Mouse (Mus musculus) embryonic facial prominence, embryonic 10.5 days (tissue): ENCODE measurements around the gene Gpr139. TPM values are rescaled to one million over a fixed set of nuclear protein-coding genes. Genes with fewer than 3 reads are reported as not detected.

Source experiments
- DNase-seq: peaks from one replicate; pipeline ENCODE4 v3.0.0-alpha.2; 2017; ENCODE audit warnings: low spot score
- H3K27ac ChIP-seq: fragments of 300-500 bp; sonication (generic); replicated peaks from 2 replicates; pipeline ENCODE4 v1.5.1; 2016; ENCODE audit warnings: mild to moderate bottlenecking
- H3K27me3 ChIP-seq: fragments of 300-500 bp; sonication (generic); replicated peaks from 2 replicates; pipeline ENCODE4 v1.6.1; 2016; ENCODE audit warnings: low read depth, mild to moderate bottlenecking; ENCODE audit not compliant: poor library complexity, severe bottlenecking
- H3K36me3 ChIP-seq: fragments of 300-500 bp; sonication (generic); replicated peaks from 2 replicates; pipeline ENCODE4 v1.6.1; 2016; ENCODE audit warnings: mild to moderate bottlenecking, moderate library complexity
- H3K4me1 ChIP-seq: fragments of 300-500 bp; sonication (generic); 2 replicates; pipeline ENCODE4 v1.6.1; 2016
- H3K4me3 ChIP-seq: fragments of 300-500 bp; sonication (generic); 2 replicates; pipeline ENCODE4 v1.5.1; 2016; ENCODE audit warnings: mild to moderate bottlenecking, moderate library complexity
- H3K9me3 ChIP-seq: fragments of 300-500 bp; sonication (generic); 2 replicates; pipeline ENCODE4 v1.6.1; 2016; ENCODE audit warnings: mild to moderate bottlenecking
- WGBS: fragments of 180-500 bp; shearing (Covaris S2); methylation state at CpG from one replicate; pipeline ENCODE4 v1.1.7; 2016; 5-methylcytosine and 5-hydroxymethylcytosine counted together
- polyA plus RNA-seq: library from polyadenylated mRNA; unstranded; fragments of >200 nt; fragmentation: Nextera tagmentation; extraction: Ambion mirVana; gene quantifications from 2 replicates; pipeline ENCODE4 v1.2.1, GENCODE M21; 2016

The Gpr139 gene
- polyA plus RNA-seq = 0.07 and 0.11 TPM in 2 replicates

DNA sequence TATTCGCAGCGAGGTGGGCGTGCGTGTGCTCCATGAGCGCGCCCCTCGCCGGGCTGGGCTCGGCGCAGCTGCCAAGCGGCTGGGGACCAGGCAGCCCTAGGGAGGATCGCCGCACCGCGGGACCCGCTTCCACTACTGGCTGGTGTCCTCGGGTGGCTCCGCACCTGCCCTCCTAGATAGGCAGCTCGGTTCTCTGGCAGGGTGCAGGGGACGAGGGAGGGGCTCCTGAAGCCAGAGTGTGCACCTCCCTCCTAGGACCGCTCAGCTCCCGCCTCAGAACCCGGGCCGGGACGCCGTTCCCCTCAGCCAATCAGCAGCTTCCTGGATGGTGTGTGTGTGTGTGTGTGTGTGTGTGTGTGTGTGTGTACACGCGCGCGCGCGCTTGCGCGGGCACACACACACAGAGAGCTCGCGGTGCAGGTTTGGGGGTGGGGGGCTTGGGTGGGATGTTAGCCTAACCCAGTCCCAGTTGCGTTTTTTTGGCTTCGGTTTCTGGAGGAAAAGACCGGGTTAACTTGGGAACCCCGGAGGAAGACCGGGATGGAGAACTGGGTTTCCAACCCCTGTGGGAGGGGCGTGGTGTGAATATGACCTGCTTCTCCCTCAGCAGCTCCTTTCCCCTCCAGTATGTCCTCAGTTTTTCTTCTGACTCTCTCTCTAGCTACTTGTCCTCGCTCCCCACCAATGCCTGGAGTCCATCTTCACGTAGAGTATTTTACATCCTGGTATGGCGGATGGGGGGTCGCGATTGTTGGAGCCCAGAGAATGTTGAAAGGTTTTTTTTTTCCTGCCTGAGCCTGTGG, at the start of gene Gpr139:
TSS of gene Gpr139 (minus strand) at position 263 of the 803 bp plus-strand sequence.
- Histone ChIP-seq H3K27me3 (peaks cover 59% of the 10 kb centered on the region), H3K4me1 (peaks cover 17% of the 10 kb centered on the region), H3K4me3 (peak within 1 kb of the TSS; percentile 60), H3K9me3 (no peaks in the 10 kb centered on the region), H3K36me3 (no peaks in the 10 kb centered on the region), H3K27ac (no peak within 1 kb of the TSS)
- DNase-seq = peak; percentile 78
- under 1% methylated on average over 47 of the region's 47 CpGs for WGBS

DNA sequence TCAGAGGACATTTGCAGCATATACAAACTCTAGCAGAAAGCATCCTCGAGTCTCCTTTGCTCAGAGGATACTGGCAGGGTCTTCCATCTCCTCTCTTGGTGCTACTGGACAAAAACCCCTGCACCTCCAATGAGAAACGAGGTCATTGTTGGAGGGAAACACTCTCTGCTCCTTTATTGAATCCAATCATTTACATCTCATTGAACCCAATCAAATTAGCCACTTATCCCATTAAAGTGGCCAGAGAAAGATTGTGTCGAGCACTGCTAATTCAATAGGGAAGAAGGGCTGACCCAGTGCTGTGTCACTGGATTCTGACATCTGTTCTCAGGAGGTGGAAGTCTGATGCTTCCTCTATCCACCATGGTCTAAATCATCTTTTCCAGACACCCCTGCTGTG, 46.6 kb upstream of the Gpr139 start:
- no peak overlapping the region for H3K27ac ChIP-seq
- H3K27me3 ChIP-seq = no peaks in the 10 kb centered on the region
- H3K36me3 ChIP-seq = no peaks in the 10 kb centered on the region
- no peaks in the 10 kb centered on the region for H3K9me3 ChIP-seq
- DNase-seq = no peak
- H3K4me1 ChIP-seq = no peaks in the 10 kb centered on the region
- no peak overlapping the region for H3K4me3 ChIP-seq
- 49% methylated on average over 3 of the region's 3 CpGs for WGBS

DNA sequence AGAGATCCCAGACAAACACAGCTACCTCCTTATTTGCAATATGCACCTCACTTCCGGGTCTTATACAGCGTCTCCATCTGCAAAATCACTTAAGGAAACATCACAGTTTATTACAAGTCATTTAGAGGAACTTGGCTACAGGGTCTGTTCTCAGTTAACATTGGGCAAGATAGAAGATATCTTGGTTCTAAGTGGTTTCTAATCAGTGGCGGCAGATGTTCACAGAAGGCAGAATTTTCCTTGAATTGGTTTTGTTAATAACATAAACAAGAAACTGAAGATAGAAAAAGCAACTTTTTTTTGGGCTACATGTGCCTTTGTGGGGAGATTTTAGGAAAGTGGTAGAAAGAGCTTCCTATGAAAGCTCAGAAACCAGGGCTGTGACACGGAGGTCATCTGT, 38.3 kb upstream of the Gpr139 start:
- WGBS = 90% methylated on average over 4 of the region's 4 CpGs
- no peak for DNase-seq
- H3K36me3 ChIP-seq = no peaks in the 10 kb centered on the region
- no peak overlapping the region for H3K27ac ChIP-seq
- H3K9me3 ChIP-seq = no peaks in the 10 kb centered on the region
- H3K27me3 ChIP-seq = no peaks in the 10 kb centered on the region
- H3K4me3 ChIP-seq = no peak overlapping the region
- H3K4me1 ChIP-seq = no peaks in the 10 kb centered on the region

DNA sequence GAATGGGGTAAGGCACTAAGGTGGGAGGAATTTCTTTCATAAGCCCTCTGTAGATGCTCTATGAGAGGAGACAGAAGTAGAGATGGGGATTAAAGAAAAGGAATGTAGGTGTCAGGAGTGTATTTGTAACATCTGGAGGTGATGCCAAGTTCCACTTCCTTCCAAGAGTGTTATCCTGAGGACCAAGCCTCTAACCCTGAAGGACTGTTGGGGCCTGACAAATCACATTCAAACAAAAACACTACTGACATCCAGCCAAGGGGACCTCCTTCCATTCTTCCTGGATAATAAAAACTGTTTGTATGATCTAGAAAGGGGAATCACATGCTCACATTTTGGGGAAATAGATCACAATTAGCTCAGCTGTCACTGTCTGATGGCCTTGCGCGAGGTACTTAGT, 34.7 kb upstream of the Gpr139 start:
- no peak overlapping the region for H3K4me3 ChIP-seq
- no peak for DNase-seq
- no peak overlapping the region for H3K27ac ChIP-seq
- no peaks in the 10 kb centered on the region for H3K9me3 ChIP-seq
- no peaks in the 10 kb centered on the region for H3K36me3 ChIP-seq
- H3K4me1 ChIP-seq = no peaks in the 10 kb centered on the region
- H3K27me3 ChIP-seq = no peaks in the 10 kb centered on the region
- 93% methylated on average over 2 of the region's 2 CpGs for WGBS

DNA sequence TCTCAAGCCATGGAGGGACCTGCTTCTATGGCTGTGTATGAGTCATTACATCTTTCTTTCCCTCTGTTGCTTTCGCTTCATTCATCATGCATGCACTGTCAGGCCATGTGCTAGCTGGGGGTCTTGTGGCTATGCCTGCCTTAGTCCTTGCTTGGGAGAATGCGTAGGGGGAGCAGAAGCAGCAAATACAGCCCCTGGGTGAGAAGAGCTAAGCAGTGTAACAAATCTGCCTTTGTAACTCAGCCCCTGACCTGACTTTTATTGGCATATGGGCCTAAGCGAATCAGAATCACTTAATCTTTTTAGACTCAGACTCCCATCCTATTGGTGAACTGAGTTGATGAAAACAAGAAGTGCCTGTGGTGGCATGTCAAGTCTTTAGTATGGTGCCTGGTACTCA, 22.8 kb upstream of the Gpr139 start:
- H3K4me1 ChIP-seq = no peaks in the 10 kb centered on the region
- WGBS = 71% methylated on average over 3 of the region's 3 CpGs
- H3K9me3 ChIP-seq = no peaks in the 10 kb centered on the region
- H3K27ac ChIP-seq = no peak overlapping the region
- H3K4me3 ChIP-seq = no peak overlapping the region
- no peak for DNase-seq
- H3K27me3 ChIP-seq = no peaks in the 10 kb centered on the region
- H3K36me3 ChIP-seq = no peaks in the 10 kb centered on the region

DNA sequence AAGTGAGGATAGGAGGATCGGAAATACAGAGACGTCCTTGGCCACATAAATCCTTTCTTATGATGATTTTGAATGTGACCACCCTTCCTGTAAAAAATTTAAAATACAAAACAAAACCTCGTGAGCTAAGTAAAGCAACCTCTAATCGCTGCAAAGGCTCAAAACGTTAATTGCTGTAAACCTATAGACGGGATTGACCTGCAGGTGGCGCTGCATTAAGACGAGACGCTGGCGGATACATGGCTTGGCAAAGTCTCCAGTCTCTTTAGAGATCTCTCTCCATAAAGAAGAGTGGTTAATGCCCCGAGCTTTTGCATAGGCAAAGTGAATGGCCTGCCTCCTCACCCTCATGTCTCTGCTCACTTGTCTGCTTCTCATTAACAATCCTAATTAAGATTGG, 2.0 kb upstream of the Gpr139 start:
- no peak overlapping the region for H3K27ac ChIP-seq
- no peaks in the 10 kb centered on the region for H3K36me3 ChIP-seq
- H3K9me3 ChIP-seq = no peaks in the 10 kb centered on the region
- peaks cover 17% of the 10 kb centered on the region for H3K4me1 ChIP-seq
- peaks cover 57% of the 10 kb centered on the region for H3K27me3 ChIP-seq
- WGBS = 16% methylated on average over 11 of the region's 11 CpGs
- peak; percentile 37 for DNase-seq
- no peak overlapping the region for H3K4me3 ChIP-seq

DNA sequence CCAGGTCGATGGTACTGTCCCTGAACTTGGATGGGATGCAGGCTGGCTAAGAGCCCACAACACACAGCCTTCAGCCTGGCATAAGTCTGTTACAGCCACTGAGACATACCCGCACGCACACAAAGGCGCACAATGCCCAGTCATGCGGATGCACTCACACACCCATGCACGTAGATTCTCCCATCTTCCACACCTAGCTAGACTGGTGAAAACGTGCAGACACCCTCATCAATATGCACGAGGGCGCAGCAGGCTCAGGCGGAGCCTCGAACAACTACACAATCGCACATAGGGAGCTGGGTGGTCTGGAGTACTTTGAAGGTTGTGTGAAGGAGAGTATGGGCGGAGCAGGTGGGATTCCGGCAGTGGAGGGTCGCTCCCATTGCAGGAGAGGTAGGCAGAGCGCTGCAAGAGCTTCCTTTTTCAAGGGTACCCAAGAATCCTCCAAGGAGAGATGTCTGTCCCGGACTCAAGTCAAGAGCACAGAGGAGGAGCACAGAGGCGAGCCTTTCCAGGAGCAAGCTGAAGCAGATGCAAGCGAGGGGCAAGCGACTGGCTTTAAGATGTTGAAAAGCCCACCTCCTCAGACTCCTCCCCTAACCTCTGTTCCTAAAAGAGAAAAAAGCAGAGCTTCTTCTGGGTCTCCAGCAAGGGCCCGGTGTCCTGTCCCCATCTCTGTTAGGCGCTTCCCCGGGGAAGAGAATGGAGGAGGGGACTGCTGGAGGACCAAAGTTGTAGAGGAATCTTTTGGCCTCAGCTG, 958 bp upstream of the Gpr139 start:
- H3K4me3 ChIP-seq = peak overlapping the region; percentile 60
- H3K4me1 ChIP-seq = peaks cover 17% of the 10 kb centered on the region
- H3K27me3 ChIP-seq = peaks cover 59% of the 10 kb centered on the region
- H3K9me3 ChIP-seq = no peaks in the 10 kb centered on the region
- no peaks in the 10 kb centered on the region for H3K36me3 ChIP-seq
- DNase-seq = peak; percentile 23
- H3K27ac ChIP-seq = no peak overlapping the region
- 2% methylated on average over 23 of the region's 23 CpGs for WGBS

DNA sequence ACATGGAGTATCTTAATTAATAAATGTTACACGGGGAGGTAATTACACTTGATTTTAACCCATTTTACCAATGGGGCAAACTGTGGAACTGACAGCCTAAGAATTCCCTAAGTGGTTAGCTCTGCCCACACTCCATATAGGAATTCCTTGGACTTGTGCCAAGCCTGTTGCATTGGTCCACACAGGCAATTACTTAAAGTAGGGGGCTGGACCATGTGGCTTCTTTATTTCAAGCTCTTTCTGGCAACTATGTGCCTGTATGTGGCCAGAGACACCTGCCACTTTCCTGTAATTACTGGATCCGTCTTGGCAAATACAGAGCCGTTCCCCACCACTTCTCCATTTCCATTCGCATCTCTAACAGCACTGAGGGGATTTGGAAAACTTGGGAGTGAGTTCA, 3.4 kb downstream of the Gpr139 start:
- Histone ChIP-seq H3K4me3 (no peak overlapping the region), H3K36me3 (no peaks in the 10 kb centered on the region), H3K27ac (no peak overlapping the region), H3K9me3 (no peaks in the 10 kb centered on the region), H3K27me3 (peaks cover 49% of the 10 kb centered on the region), H3K4me1 (peaks cover 17% of the 10 kb centered on the region)
- 72% methylated on average over 4 of the region's 4 CpGs for WGBS
- no peak for DNase-seq

DNA sequence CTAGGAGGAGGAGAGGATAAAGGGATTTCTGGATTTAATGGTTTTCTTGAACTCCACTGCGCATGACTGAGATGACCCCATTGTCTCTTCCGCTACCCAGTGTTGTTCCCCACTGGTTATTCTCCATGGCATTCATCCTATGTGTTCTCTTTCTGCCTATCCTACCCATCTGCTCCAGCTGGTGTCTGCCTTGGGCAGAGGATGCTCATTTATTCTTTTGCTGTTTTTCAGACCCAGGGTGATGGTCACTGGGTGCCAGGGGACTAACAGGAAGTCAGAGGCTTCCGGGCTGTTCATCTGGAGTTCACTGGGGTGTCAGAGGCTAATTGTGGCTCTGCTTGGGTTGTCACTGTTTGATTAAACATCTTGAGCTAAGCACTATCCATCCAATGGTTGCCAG, 24.4 kb downstream of the Gpr139 start:
- Histone ChIP-seq H3K9me3 (no peaks in the 10 kb centered on the region), H3K27me3 (no peaks in the 10 kb centered on the region), H3K27ac (no peak overlapping the region), H3K4me3 (no peak overlapping the region), H3K36me3 (no peaks in the 10 kb centered on the region), H3K4me1 (no peaks in the 10 kb centered on the region)
- WGBS = 84% methylated on average over 3 of the region's 3 CpGs
- DNase-seq = no peak

DNA sequence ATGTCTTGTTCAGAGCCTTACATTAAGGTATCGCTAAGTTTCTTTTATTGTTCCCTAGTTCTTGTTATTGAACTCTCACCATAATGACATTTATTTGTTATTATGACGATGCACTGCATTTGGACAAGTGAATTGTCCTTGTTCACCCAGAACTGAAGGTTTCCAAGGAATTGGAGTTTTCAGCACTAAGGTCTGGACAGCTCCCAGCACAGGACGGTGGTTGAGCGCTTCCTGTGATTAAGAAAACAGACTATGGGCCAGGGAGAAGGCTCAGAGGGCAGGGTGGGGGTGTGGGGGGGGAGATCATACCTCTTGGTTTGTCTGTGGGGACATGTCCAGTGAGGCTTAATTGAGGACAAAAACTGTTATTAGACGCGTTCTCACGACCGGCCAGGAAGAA, 72.6 kb downstream of the Gpr139 start:
- H3K27ac ChIP-seq = no peak overlapping the region
- H3K36me3 ChIP-seq = no peaks in the 10 kb centered on the region
- DNase-seq = peak; percentile 62
- 69% methylated on average over 8 of the region's 8 CpGs for WGBS
- H3K27me3 ChIP-seq = no peaks in the 10 kb centered on the region
- no peak overlapping the region for H3K4me3 ChIP-seq
- no peaks in the 10 kb centered on the region for H3K4me1 ChIP-seq
- no peaks in the 10 kb centered on the region for H3K9me3 ChIP-seq

DNA sequence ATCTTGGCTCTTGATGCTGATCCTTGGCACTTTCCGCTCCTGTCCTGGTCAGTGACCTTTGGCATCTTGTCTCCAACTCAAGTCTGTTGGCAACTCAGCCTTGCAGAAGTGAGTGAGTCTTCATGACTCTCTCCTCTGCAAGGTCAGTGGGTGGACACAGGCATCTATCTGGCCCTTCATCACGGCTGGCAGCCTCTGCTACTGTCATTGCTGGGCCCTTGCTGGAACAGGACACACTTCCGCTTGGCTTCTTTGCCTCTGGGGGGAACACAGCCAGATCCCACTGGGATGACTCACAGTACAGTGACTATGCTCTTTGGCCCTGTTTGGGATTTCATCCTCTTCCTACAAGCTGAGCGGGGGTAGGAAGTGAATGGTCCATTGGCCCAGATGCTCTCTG, 78.5 kb downstream of the Gpr139 start:
- Histone ChIP-seq H3K27ac (no peak overlapping the region), H3K4me3 (no peak overlapping the region), H3K36me3 (no peaks in the 10 kb centered on the region), H3K4me1 (no peaks in the 10 kb centered on the region), H3K9me3 (no peaks in the 10 kb centered on the region), H3K27me3 (no peaks in the 10 kb centered on the region)
- 82% methylated on average over 4 of the region's 4 CpGs for WGBS
- DNase-seq = no peak

DNA sequence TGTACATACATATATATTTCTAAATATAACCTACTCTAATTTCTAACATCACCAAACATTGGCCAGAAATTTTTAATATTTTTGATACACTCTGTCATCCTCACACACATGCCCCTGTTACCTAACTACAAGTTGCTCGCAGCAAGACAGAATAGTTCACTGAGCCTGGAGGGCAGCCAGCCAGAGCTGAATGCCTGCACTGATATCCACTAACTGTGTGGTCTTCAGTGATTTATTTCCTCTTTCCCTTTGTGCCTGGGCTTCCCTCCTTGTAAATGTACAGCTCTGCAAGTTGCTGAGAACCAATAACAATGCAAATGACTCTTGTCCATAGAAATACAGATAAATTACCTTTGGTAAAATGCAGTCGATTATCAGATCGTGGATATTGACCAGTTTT, 87.8 kb downstream of the Gpr139 start:
- H3K4me3 ChIP-seq = no peak overlapping the region
- H3K27ac ChIP-seq = no peak overlapping the region
- no peaks in the 10 kb centered on the region for H3K9me3 ChIP-seq
- whole genome bisulfite sequencing = 83% methylated on average over 3 of the region's 3 CpGs
- DNase-seq = no peak
- no peaks in the 10 kb centered on the region for H3K36me3 ChIP-seq
- no peaks in the 10 kb centered on the region for H3K27me3 ChIP-seq
- no peaks in the 10 kb centered on the region for H3K4me1 ChIP-seq
